Mouse (Mus musculus) urinary bladder, postnatal 36 days (tissue): ENCODE results near the gene Dhx16.

Source experiments
- DNase-seq, 2 experiments: peaks; one replicate each; pipeline ENCODE4 v3.0.0; 2022; ENCODE audit warnings: low spot score in 2 of 2, mixed read lengths in 1 of 2

Dhx16 gene

DNA sequence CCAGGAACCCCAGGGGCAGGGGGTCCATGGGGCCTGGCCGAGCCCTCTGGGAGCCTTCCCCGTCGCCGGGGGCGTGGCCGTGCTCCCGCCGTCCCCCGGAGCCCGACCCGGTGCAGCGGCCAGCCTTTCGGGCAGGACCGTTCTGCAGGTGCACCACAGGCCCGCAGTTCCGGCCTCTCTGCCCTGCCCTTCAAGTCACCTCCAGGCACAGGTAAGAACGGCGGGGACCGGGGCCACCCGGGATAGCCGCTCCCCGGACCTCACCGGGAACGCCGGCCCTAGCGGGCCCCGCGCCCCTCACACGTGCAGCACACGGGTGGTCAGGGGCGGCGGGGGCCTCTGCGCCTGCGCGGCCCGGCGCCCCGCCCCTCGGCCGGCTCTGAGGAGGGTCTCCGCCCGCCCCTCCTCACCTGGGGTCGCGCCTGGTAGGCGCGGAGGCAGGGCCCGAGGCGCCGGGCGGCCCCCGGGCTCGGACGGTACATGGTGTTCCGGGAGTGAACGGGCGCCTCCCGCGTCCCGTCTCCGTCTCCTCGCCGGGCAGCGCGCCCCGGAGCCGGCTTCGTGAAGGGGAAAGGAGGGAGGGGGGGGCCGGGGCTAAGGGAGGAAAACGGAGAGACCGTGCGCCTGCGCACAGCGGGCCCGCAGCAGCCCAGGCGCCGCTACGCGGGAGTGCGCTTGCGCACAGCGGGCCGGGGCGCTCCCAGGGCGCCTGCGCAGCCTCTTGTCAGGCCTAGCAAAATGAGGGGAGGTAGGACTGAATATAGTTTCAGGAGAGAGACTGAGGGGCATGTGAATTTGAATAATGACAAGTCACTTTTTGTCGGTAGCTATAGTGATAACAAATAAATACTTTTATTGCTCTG lies 17.4 kb downstream of the Dhx16 start, which contains the start of gene 2310061I04Rik:
TSS of gene 2310061I04Rik (minus strand) at position 651 of the 863 bp plus-strand sequence.
- DNase-seq, result peak; percentile 75 to 87

DNA sequence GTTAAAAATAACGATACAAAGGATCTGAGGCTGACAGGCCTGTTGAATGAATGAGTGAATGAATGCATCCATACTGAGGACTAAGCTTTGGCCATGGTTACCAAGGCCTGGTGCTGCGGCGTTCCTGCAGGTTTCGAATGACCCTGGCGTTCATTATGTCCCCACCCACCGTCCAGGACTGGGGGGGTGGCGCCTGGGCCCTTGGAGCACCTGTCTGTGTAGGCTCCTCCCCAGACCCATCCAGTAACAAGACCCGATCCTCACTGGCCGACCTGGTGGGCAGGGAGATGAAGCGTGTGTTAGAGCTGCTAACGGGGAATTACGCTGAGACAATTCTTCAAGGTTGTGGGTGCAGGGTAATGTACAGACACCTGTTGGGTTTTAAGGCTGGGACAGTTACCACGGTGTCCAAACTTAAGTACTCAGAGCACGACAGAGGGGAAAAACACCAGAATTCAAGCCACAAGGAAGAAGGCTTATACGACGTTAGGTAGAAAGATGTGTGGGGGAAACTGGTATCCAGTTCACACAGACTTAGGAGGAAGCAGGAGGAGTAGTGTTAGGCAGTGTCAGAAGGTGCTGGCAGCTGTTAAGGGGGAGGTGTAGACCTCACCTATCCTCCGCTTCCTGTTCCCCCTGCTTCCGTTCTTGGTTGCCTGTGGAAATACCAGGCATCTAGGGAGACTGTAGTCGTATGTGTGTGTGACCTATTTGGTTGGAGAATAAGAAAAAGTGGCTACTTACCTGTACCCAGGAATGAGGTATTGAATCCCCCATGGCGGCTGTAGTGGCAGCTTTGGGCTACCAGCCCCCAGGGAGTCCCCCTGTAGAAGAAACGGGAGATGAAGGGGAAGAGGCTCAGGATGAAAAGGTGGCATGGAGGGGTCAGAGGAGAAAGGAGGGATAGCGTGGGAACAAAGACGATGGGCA lies 18.3 kb downstream of the Dhx16 start:
- DNase-seq, result no peak

DNA sequence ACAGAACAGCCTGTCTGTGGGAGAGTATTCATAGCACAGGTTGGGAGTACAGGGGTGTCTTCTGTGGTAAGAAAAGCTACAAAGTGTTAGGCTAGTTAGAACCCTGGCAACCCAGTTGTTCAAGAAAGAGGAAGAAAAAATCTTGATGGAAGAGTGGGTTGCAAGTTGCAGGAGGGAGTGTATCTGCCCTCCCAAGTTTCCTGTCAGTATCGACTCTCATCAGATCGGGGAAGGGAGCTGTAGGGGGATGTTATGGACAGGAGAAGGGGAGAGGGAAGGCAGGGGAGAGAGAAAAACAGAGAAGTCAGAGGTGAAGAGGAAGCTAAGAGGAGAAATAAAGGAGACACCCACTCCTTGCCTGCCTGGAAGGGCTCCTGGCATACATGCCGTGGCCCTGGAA lies 21.0 kb downstream of the Dhx16 start:
- DNase-seq, result no peak

DNA sequence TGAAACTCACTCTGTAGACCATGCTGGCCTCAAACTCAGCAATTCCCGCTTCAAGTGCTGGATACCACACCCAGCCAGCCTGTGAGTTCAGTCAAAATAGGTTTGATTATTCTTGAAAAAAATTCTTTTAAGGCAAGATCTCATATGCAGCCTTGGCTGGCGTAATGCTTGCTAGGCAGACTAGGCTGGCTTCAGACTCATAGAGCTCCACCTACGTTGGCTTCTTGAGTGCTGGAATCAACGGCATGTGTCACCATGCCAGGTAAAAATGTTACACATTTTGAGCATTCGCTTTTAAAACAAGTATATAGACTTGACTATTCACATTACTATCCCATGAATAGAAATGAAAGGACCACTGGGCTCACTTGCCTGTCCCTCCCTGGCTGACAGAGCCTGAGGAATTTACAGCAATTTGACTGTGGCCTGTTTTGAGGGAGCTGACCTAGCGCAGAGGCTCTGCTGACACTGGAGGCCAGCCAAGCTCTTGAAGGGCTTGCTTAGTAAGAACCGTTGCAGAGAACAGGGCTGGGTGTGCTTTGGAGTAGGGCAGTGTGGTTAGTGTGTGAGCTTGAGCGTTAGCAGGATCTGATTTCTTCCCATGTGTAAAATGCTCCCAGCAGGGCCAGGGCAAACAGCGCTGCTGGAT lies 23.8 kb downstream of the Dhx16 start:
- DNase-seq, result no peak

DNA sequence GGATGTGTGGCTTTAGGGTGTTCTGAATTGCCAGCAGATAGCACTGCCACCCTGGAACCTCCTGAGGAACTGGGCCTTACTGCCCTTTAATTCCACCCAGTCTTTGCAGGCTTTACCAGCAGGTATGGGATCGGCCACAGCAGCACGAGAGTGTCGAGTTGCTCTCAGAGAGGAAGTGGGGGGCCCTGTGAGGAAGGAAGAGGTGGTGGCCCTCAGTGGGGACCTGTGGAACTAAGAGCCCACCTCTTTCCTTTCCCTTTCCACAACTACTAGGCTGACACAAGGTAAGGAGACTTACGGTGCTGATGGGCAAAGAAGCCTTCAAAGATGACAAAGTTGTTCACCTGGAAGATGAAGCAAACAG lies 24.4 kb downstream of the Dhx16 start:
- no peak for DNase-seq

DNA sequence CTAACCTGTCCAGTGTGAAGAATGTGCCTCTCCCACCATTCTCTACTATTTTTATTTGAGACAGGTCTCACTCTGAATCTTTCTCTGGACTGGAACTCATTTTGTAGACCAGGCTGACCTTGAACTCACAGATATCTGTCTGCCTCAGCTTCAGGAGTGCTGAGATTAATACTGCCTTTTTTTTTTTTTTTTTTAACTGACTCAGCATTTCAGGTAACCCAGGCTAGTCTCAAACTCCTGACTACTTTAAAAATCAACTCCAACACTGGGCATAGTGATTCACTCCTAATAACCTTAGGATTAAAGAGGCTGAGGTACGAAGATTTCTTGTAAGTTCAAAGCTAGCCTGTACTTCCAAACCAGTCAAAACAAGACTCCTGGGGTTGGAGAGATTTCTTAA lies 26.0 kb downstream of the Dhx16 start:
- no peak for DNase-seq

DNA sequence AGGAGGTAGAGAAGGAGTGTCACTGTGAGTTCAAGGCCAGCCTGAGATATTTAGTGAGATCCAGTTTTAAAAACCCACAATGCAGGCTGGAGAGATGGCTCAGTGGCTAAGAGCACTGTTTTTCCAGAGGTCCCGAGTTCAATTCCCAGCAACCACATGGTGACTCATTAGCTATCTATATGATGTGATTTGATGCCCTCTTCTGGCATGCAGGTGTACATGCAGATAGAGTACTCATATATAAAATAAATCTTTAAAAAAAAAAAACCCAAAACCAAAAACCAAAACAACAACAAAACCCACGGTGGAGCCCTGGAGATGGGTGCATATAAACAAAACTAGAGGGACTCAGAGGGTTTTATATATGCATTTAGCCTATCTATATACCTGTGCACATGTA lies 28.0 kb downstream of the Dhx16 start:
- no peak for DNase-seq

DNA sequence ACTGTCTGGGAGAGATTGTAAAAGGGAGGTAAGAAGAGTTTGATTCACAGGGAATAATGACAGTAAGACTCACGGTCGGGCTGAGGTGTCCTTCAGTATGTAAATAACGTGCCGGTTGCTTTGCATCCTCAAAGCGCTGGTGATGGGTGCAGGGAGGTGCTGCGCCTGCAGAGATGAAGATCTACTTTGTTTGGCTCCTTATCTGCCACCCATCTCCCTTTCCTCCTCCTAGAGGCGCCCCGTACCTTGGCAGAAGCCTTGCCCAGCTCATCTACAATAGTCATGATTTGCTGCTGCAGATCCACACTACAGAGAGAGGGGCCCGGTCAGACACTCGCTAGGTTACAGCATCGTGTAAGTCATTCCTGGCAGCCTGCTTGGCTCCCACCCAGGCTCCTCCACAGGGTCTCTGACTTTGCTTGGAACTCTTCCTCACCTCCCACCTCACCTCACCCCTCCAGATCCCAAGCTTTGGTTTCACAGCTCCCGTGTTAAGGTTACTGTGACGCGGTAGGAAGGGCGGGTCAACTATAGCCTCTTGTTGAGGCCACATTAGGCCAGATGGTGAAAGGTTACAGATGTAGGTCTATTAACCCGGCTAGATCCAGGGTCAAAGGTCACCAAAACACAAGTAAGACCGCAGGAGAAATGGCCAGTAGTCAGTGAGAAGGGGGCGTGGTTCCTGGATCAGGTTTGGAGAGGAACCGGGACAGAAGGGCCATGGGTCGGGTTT lies 29.7 kb downstream of the Dhx16 start:
- DNase-seq, result no peak

DNA sequence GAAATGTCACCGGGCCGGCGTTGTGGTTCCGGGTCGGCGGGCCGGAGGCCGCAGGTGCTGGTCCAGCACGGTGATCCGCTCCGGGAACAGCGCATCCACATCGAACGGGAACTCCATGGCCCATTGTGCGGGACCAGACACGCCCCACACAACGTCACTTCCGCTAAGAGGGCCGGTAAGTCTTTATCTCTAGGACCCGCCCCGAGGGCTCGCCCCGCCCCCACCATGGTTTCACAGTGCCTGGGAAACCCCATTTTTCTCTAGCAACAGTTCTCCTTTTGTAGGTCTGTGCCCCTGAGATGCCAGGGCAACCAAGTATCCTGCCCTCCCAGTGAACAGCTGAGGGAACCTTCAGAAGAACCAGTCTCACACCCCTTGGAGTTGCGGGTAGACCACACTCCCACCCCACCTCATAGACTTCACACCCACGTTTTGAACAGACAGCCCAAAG lies 30.3 kb downstream of the Dhx16 start, which contains the start of gene Atat1:
TSS of gene Atat1 (minus strand) at position 157 of the 451 bp plus-strand sequence.
- peak; percentile 94 to 96 for DNase-seq

DNA sequence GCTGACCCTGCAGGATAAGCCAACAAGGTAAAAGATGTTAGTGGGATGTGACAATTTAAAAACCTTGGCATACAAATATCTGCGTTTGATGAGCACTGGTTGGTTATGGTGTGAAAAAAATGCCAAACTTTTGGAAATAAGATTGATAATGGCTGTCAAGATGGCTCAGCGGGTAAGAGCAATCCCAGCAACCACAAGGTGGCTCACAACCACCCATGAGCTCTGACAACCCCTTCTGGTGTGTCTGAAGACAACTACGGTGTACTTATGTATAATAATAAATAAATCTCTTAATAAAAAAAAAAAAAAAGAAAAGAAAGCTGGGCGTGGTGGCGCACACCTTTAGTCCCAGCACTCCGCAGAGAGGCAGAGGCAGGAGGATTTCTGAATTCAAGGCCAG lies 35.4 kb downstream of the Dhx16 start:
- DNase-seq, result no peak

DNA sequence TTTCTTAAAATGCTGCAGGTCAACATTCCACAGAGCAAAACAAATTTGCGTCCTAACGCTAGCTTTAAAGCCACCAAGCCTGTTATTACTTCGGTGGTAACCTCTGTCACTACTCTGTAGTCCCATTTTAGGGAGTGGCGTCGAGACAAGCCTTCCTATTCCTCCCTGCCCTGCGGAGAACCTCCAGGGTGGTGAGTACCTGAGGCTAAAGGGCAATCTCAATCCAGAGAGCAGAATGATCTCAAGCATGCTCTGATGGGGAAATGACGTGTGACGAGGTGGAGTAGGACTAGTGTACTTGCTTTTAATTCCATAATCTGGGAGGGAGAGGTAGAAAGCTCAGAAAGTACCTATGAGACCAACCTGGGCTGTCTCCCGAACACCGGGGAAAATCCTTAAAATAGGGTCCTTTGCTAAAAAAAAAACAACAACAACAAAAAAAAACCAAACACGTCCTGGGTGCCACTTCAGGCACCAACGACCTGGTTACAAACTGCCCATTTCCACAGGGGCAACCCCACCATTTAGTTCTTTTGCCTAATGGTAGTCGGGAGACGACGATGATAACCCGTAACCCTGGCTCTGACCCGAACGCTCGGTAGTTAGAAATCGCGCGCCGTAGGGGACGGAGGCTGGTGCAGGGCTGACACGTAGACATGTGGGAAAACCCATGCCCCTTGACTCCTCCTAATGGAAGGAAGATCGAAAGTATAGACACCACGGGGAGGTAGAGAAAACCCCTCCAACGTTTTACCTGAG lies 36.1 kb downstream of the Dhx16 start:
- peak in 1 of 2 experiments; percentile 39 for DNase-seq

DNA sequence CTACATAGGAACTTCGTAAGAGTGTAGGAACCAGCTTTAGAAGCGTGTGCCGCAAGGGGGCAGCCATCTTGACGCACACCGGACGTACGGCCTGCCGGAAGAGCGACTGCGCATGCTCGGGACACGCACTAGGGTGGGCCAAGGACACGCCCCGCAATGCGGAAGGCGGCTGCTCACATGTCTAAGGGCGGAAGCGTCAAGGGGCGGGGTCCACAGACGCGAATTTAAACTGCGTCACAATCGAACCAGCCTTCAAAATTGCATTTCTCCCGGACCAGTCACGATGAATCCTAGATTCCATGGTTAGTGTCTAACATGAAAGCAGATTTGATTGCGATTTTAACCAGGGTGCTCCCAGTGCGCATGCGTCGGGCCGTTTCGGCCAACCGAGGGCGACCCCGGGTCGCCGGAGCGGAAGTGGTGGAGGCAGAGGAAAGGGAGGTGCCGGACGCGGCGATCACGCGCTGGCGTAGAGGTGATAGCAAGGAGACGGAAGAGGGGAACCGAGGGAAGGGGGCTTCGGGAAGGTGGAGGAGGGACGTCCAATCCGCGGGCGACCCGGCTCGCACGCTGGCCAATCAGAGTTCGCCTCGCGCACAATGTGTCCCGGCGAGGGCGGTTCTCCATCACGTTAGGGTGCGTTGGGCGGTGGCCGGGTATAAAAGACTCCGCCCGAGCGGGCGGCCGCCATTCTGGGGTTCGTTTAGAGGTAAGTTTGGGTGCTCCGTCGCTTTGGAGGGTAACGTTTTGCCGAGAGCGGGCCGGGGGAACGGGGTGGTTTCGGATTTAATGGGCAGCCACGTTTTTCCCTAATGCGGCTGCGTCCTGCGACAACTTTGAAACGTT lies 36.9 kb downstream of the Dhx16 start, which contains the start of the genes Mrps18b and Ppp1r10:
TSS of gene Mrps18b (minus strand) at position 93 of the 846 bp plus-strand sequence.
TSS of gene Ppp1r10 (plus strand) at position 138 of the 846 bp plus-strand sequence.
- peak; percentile 96 to 99 for DNase-seq

DNA sequence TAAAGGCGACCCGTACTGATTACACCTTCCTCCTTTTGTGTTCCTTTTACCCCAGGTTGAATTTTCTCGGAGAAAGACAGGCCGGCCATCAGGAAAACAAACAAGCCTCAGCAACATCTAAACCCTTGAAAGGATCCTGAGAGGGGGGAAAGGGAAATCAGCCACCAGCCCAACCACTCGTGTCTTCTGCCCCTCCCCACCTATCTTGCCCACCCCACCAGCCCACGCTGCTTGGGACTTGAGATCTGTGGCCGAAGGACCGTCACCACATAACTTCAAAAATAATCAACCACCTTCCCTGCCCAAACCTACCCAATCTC lies 37.5 kb downstream of the Dhx16 start:
- DNase-seq, result peak in 1 of 2 experiments; percentile 32

DNA sequence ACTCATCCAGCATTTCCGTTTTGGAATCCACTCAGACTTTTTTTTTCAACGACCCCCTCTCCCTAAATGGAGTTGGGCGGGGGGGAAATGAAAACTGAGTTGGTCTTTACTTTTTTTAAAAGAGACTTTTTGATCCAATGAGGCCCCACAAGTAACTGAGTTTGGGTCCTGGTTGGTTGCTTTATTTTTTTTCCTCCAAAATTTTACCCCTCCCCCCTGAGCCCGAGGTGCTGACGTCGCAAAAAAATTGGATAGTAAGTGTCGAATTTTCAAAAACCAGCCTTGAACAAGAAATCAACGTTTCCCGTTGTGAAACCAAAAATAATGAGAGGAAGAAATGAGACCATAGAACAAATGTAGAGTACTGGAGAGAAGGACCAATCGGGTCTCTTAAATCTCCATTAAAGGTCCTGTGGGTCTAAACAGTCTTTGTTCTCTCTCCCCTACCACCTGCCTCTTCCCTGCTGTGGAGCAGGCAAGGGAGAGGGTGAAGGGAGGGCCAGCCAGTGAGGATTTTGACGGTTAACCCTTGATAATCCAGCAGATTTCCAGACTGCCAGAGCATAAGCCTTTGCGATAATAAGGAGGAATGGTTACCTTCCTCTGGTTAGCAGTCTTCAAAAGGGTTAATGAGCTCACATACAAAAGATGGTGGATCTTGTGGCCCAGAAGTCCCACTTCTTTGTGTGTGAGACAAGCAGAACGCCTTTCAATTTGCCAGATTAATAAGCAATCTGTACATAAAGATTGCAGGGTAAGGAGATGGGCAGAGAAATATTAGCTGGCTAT lies 38.0 kb downstream of the Dhx16 start:
- DNase-seq, result peak in 1 of 2 experiments; percentile 33

DNA sequence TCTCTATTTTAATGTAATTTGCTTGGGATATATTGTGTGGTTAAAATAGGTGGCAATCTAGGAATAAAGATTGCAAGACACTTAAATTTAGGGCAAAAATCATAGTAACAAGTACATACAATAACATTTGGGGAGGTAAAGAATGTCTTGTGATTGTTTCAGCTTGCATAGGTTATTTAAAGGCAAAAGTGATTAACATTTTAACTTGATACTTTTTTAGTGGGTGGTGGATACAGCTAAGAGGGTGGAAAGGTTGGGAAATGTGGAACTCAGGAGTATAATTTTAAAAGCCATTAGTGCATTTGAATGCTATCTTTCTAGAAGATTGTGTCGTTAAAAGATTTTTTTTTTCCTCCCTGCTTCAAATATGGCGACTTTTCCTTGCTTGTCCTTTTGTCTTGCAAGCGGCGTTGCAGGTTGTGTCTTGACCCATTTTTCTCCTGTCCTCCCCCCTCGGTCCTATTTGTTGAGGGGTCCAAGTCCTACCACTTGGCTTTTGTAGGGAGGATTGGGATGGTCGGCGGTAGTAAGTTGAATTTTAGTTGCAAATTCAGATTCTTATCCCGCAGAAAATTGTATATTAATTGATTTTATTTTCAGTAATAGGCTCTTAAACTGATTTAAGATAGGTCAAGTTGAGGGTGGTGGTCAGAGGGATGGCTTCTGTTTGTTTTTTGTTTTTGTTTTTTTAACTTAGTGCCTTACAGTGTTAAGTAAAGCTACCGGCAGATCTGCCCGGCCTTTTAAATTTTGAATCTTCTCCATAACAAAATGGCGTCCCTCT lies 38.8 kb downstream of the Dhx16 start:
- peak in 1 of 2 experiments; percentile 33 for DNase-seq

DNA sequence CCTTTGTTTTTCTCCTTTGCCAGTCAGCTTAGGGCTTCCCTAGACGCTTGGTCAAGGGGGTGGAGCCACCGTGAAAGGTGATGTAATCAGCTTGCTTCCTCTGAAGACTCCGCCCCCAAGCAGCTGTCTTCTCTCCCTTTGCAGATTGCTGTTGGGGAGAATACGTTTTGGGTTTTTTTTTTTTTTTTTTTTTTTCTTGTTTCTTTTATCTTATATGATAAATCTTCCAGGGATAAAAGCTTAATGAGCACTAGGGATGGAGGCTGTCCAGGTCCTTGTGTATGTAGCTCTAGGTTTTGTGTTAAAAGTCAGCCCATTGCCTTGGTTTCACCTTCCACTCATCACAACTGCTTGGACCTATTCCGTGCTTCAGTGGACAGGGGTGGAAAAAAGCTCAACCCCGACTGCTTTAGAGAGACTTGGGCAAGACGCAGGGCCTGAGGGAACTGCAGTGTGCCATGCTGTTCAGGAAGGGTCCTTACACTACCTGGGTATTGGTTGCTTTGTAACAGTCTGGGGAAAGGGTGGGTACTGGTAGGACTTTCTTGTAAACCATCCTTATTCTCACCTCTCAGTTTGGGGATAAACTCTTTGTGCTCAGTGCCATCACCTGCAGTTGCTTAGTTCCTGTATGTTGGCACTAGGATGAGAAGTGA lies 39.6 kb downstream of the Dhx16 start:
- peak; percentile 88 to 95 for DNase-seq

DNA sequence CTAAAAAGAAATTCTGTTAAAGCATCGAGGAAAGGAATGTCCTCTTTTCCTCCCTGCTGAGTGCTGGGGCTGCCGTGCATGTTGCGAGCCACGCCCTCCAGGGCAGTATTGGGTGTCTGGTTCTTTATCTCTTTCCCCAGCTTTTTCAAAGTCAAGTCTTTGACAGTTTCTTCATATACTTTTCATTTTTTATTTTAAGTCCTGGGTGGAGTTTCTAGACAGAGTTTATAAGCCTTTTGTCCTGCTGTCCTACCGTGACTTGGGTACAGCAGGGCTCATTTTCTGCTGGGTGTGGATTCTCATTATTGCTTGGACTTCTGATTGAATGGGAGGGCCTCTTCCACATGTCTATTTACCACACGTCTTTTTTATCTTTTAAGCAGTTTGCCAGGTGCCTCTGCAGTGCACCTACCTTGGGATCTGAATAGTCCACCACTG lies 40.3 kb downstream of the Dhx16 start:
- DNase-seq, result no peak
